Mouse (Mus musculus) splenic B cell, adult 2 months (primary cell): ENCODE measurements around the gene Gm28038.

Source experiments
- DNase-seq: peaks from one replicate; pipeline ENCODE4 v3.0.0-alpha.2; 2011; ENCODE audit warnings: low read depth, low spot score
- H3K27me3 ChIP-seq: 2 replicates; pipeline ENCODE4 v1.6.1; 2012; ENCODE audit warnings: mild to moderate bottlenecking, low read length, moderate library complexity, mixed read lengths; ENCODE audit not compliant: control insufficient read depth, poor library complexity, insufficient read depth, severe bottlenecking
- H3K36me3 ChIP-seq: 2 replicates; pipeline ENCODE4 v1.6.1; 2012; ENCODE audit warnings: mild to moderate bottlenecking, low read length, moderate library complexity, mixed read lengths; ENCODE audit not compliant: control insufficient read depth, poor library complexity, insufficient read depth, severe bottlenecking

The Gm28038 gene

GRCm38 (mm10) chr2:30250166-30251128 is 30.4 kb upstream of the Gm28038 start:
- DNase-seq, result no peak
- no peaks in the 10 kb centered on the region for H3K27me3 ChIP-seq
- peaks cover 1% of the 10 kb centered on the region for H3K36me3 ChIP-seq

DNA sequence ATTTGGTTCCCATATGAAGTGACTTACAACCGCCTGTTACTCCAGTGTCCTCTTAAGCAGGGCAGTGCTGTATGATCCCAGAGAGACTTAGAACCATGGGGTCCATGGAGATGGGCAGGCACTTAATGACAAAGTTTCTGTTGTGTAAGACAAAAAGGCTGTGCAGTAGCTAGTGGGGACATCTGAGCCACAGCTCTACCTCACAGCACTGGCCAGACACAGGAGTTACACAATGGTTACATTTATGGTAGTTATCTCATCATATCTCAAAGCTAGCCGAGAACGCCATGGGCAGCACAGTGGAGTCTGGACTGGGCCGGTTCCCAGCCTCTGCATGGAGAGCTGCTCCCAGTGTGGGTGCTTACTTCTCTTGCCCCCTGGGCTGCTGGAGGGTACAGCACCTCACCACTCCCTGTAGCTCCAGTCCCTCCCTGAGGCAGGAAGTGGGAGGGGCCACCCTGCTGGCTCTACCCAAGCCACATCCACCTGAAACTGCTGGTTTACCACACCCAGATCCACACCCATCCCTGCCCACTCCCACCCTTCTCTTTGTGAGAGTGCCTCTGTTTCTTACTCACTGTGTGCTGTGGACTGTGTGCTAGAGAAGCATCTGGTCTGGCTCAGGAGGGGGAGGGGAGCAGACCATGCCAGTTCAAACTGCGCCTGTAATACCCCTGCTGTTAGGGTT is 29.3 kb upstream of the Gm28038 start:
- peaks cover 6% of the 10 kb centered on the region for H3K36me3 ChIP-seq
- peak; percentile 74 for DNase-seq

DNA sequence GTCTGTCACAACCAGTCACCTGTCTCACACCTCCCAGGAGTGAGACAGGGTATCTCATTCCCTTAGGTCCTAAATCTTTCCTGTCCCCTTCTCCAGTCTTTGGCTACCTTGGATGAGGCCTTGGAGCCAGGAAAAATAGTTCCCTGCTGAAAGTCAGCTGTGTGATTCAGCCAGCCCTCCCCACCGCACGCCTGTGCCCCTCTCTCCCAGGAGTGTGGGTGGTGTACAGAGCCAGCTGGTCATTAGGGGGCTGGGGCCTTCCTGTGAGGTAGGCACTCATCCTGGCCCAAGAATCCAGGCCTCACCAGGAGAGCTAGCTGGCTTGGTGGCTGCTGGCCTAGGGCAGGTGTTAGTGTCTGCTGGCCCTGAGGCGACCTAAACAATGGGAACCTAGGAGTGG is 28.3 kb upstream of the Gm28038 start:
- no peak for DNase-seq
- H3K36me3 ChIP-seq, result peaks cover 9% of the 10 kb centered on the region
- no peaks in the 10 kb centered on the region for H3K27me3 ChIP-seq

More for the DNA sequence above, 29.3 kb upstream of the Gm28038 start:
- no peaks in the 10 kb centered on the region for H3K27me3 ChIP-seq

- no peak for DNase-seq
- Histone ChIP-seq H3K36me3 (peaks cover 11% of the 10 kb centered on the region), H3K27me3 (no peaks in the 10 kb centered on the region)
These were observed 27.0 kb upstream of the Gm28038 start for GRCm38 (mm10) chr2:30253809-30254208.

DNA sequence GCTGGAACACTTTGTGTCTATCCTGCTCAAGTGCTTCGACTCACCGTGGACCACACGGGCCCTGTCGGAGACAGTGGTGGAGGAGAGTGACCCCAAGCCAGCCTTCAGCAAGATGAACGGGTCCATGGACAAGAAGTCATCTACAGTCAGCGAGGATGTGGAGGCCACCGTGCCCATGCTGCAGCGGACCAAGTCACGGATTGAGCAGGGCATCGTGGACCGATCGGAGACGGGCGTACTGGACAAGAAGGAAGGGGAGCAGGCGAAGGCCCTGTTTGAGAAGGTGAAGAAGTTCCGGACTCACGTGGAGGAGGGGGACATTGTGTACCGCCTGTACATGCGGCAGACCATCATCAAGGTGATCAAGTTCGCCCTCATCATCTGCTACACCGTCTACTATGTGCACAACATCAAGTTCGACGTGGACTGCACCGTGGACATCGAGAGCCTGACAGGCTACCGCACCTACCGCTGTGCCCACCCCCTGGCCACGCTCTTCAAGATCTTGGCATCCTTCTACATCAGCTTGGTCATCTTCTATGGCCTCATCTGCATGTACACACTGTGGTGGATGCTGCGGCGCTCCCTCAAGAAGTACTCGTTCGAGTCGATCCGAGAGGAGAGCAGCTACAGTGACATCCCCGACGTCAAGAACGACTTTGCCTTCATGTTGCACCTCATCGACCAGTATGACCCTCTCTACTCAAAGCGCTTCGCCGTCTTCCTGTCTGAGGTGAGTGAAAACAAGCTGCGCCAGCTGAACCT is 25.0 kb upstream of the Gm28038 start:
- no peaks in the 10 kb centered on the region for H3K27me3 ChIP-seq

GRCm38 (mm10) chr2:30256616-30257350 is 24.1 kb upstream of the Gm28038 start:
- no peaks in the 10 kb centered on the region for H3K27me3 ChIP-seq
- no peak for DNase-seq
- H3K36me3 ChIP-seq, result peaks cover 11% of the 10 kb centered on the region

More for the DNA sequence above, 25.0 kb upstream of the Gm28038 start:
- DNase-seq, result no peak
- H3K36me3 ChIP-seq, result peaks cover 11% of the 10 kb centered on the region

DNA sequence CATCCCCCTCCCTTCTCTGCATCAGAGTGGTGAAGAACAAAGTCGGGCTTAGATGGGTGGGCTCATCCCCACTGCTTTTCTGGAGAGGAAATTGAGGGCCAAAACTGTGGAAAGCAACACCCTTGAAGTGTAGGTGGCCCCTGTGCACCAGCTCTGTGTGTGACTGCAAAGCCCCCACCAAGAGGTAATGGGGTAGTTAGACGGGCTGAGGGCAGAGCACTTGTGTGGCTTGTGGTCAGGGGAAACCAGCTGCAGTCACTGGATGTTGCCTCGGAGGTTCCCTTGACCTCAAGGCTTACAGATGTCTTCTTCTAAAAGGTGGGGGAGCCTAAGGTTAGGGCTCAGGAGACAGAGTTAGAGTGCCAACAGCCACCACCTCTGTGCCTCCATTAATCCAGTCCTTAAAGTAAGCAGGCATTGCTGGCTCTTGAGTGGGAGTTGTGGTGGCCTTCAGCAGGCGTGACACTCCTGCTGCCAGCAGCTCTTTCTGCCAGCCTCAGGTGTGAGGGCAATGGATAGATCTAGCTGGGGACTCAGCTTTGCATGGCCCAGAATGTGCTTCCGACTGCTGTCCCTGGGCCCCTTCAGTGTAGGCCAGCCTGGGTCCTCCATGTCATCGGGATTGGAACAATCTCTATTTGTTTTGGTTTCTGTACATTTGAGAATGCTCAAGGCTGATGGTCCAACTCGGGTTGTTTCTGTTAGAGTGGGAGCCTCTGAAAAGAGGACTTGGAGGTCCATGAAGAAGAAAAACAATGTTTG is 23.0 kb upstream of the Gm28038 start:
- DNase-seq, result no peak
- peaks cover 11% of the 10 kb centered on the region for H3K36me3 ChIP-seq
- no peaks in the 10 kb centered on the region for H3K27me3 ChIP-seq

GRCm38 (mm10) chr2:30258600-30258999 is 22.2 kb upstream of the Gm28038 start:
- DNase-seq, result no peak
- Histone ChIP-seq H3K27me3 (no peaks in the 10 kb centered on the region), H3K36me3 (peaks cover 15% of the 10 kb centered on the region)

GRCm38 (mm10) chr2:30259131-30260064 is 21.4 kb upstream of the Gm28038 start:
- no peak for DNase-seq
- peaks cover 15% of the 10 kb centered on the region for H3K36me3 ChIP-seq

DNA sequence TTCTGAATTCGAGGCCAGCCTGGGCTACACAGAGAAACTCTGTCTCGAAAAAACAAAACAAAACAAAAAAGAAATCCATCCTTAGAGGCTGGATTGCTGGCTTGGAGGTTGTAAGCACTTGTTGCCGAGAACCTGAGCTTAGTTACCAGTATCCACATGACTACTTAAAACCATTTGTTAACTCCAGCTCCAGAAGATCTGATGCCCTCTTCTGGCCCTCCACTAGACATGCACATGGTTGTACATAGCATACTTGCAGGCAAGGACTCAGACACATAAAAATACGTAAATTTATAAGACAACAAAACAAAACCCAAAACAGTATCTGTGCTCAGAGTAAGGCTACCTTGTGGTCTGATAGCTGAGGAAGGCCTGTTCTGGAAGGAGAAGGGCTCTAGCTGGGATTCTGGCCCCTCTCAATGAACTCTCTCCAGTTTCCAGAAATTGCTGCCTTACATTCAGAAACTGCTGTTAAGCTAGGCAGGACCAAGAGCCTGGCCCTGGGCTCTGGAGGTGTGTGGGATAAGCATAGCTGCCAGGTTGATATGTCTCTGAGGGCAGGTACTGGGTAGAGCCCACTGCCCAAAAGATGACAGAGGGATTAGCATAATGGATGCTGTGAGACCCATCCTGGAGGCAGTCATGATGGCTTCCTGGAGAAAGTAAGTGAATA is 19.6 kb upstream of the Gm28038 start:
- Histone ChIP-seq H3K36me3 (peaks cover 12% of the 10 kb centered on the region), H3K27me3 (no peaks in the 10 kb centered on the region)
- DNase-seq, result peak; percentile 43

More at GRCm38 (mm10) chr2:30259131-30260064, 21.4 kb upstream of the Gm28038 start:
- no peaks in the 10 kb centered on the region for H3K27me3 ChIP-seq

DNA sequence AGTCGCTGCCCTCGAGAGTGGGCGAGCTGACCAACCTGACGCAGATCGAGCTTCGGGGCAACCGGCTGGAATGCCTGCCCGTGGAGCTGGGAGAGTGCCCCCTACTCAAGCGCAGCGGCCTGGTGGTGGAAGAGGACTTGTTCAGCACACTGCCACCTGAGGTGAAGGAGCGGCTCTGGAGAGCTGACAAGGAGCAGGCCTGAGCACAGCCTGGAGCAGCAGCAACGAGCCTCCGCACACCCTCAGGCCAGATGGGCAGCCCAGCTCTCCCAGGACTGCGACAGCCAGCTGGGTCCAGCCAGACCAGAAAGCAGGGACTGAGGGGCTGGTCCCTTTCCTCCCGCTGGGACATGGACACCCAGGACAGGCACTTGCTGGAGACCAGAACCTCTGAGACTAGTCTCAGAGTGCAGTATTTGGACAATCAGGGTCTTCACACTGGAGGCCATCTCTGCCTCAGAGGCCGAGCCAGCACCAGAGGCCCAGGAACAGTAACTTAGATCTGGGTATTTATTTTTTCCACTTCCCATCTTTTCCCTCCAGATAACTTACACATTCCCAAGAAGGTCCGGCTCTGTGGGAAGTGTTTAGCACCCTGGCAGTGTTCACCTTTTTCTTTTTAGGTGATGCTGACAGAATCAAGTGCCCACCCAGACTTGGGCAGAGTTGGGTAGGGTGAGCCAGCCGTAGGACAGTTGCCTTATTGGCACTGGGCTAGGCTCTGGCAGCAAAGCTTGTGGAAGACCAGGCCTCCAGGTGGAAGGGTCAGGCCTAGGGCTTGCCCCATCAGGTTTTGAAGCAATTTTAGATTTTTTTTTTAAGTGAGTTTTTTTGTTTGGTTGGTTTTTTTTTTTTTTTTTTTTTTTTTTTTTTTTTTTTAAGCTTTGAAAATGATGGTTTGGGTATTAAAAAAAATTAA is 18.7 kb upstream of the Gm28038 start:
- H3K27me3 ChIP-seq, result no peaks in the 10 kb centered on the region
- H3K36me3 ChIP-seq, result peaks cover 6% of the 10 kb centered on the region
- no peak for DNase-seq
